In genomic region chr13:30042689-30043320, GRCm38 (mm10) we compare ENCODE assay signal across 15 mouse cellular contexts. TPM values are rescaled to one million over a fixed set of nuclear protein-coding genes. Genes with fewer than 3 reads are reported as not detected.
DNase-seq lines count a peak whose midpoint lies in the region; ATAC-seq and TF ChIP-seq lines count a peak whose summit lies in the region.
"Had no signal": no experiment of that assay in that cellular context is flagged by ENCODE, and none has a peak within 500 bp of the region (broad histone marks: within the 10 kb centered on the region; RNA-seq: fewer than 3 reads in every experiment).

No protein-coding gene starts in this region.

- no peaks in the 10 kb centered on the region for H3K27me3 ChIP-seq in heart, embryonic 15.5 days
- no peaks in the 10 kb centered on the region for H3K27me3 ChIP-seq in hindbrain, embryonic 11.5 days (ENCODE audit: control insufficient read depth, insufficient read depth, low read length)
- H3K27me3 ChIP-seq: forebrain, embryonic 13.5 days; lung, embryonic 15.5 days had no signal

- DNase-seq in heart, postnatal 4 days: no peak
- peak; percentile 64 for DNase-seq in CD4-positive, CD25-positive, alpha-beta regulatory T cell, adult 2 months (ENCODE audit: low read depth, low spot score)
- peak; percentile 9 to 23 for DNase-seq in frontal cortex, postnatal 14 days (ENCODE audit: low spot score in 2 of 2)
- DNase-seq in hindbrain, embryonic 11.5 days (ENCODE audit: low spot score): no peak
- no peak for DNase-seq in urinary bladder, postnatal 4 days (ENCODE audit: low spot score in 2 of 2)
- no peak for DNase-seq in embryo, embryonic 9.5 days (ENCODE audit: extremely low spot score)
- DNase-seq: adrenal gland, postnatal 36 days; embryo, embryonic 11 days had no signal

- H3K4me3 ChIP-seq in heart, embryonic 15.5 days: no peak overlapping the region
- H3K4me3 ChIP-seq in olfactory bulb, adult 2 months (ENCODE audit: insufficient read depth, low read depth, low read length): no peak overlapping the region
- no peak overlapping the region for H3K4me3 ChIP-seq in hindbrain, embryonic 11.5 days (ENCODE audit: low read depth, low read length)
- H3K4me3 ChIP-seq: forebrain, embryonic 13.5 days; lung, embryonic 15.5 days had no signal

- TF ChIP-seq POLR2A in olfactory bulb, adult 2 months (IDR thresholded peaks at IDR 0.05; ENCODE audit: insufficient read depth, low read depth, low read length): no peak

- no peaks in the 10 kb centered on the region for H3K9me3 ChIP-seq in heart, embryonic 15.5 days (replicated peaks)
- no peaks in the 10 kb centered on the region for H3K9me3 ChIP-seq in hindbrain, embryonic 11.5 days (ENCODE audit: control insufficient read depth, low read length)
- H3K9me3 ChIP-seq: forebrain, embryonic 13.5 days; G1E; lung, embryonic 15.5 days had no signal

- no peak for TF ChIP-seq CTCF in olfactory bulb, adult 2 months (IDR thresholded peaks at IDR 0.05; ENCODE audit: insufficient read depth, low read depth, low read length)

- H3K27ac ChIP-seq in heart, embryonic 15.5 days: no peak overlapping the region
- H3K27ac ChIP-seq in olfactory bulb, adult 2 months (ENCODE audit: insufficient read depth, low read depth, low read length): peak overlapping the region; percentile 21; the same call in 1 of the 2 replicates
- H3K27ac ChIP-seq in hindbrain, embryonic 11.5 days (ENCODE audit: low read depth, low read length): no peak overlapping the region
- H3K27ac ChIP-seq: forebrain, embryonic 13.5 days; lung, embryonic 15.5 days had no signal

- H3K4me2 ChIP-seq in heart, embryonic 15.5 days: peak overlapping the region; percentile 41
- no peak overlapping the region for H3K4me2 ChIP-seq in hindbrain, embryonic 11.5 days (replicated peaks; ENCODE audit: low read depth, low read length)
- H3K4me2 ChIP-seq: forebrain, embryonic 13.5 days; lung, embryonic 15.5 days had no signal

- no peak overlapping the region for H3K9ac ChIP-seq in heart, embryonic 15.5 days
- H3K9ac ChIP-seq in hindbrain, embryonic 11.5 days (ENCODE audit: low read depth, low read length): no peak overlapping the region
- H3K9ac ChIP-seq: forebrain, embryonic 13.5 days; lung, embryonic 15.5 days had no signal

- peaks cover 9% of the 10 kb centered on the region; the same call in 1 of the 2 replicates for H3K4me1 ChIP-seq in heart, embryonic 15.5 days (replicated peaks)
- peaks cover 3% of the 10 kb centered on the region; the same call in 1 of the 2 replicates for H3K4me1 ChIP-seq in olfactory bulb, adult 2 months (ENCODE audit: control insufficient read depth, insufficient read depth, low read length)
- no peaks in the 10 kb centered on the region for H3K4me1 ChIP-seq in hindbrain, embryonic 11.5 days (replicated peaks; ENCODE audit: control insufficient read depth, insufficient read depth, low read length)
- H3K4me1 ChIP-seq: forebrain, embryonic 13.5 days had no signal

- H3K36me3 ChIP-seq in heart, embryonic 15.5 days: no peaks in the 10 kb centered on the region
- no peaks in the 10 kb centered on the region for H3K36me3 ChIP-seq in hindbrain, embryonic 11.5 days (ENCODE audit: control insufficient read depth, insufficient read depth, low read length)
- H3K36me3 ChIP-seq: G1E; lung, embryonic 15.5 days had no signal

- no peak for ATAC-seq in heart, embryonic 15.5 days (replicated peaks; ENCODE audit: insufficient number of reproducible peaks, insufficient read depth, low FRiP score, low read depth)
- no peak for ATAC-seq in hindbrain, embryonic 11.5 days (ENCODE audit: low FRiP score)
- ATAC-seq: forebrain, embryonic 13.5 days; intestine, embryonic 16.5 days; midbrain, embryonic 16.5 days had no signal

- WGBS in heart, embryonic 15.5 days: 47% methylated on average over 15 of the region's 15 CpGs
- WGBS in olfactory bulb, adult 2 months: 49% methylated on average over 15 of the region's 15 CpGs
- WGBS in hindbrain, embryonic 11.5 days: 82% methylated on average over 15 of the region's 15 CpGs

RNA-seq across cellular contexts. Expression of gene E2f3, which starts 56.9 kb away (rescaled TPM):
- 6.9 and 8.0 TPM in 2 replicates for polyA plus RNA-seq in heart, embryonic 15.5 days (2015; fragmentation: Nextera tagmentation; extraction: Ambion mirVana)
- total RNA-seq in heart, postnatal 4 days (2021): 10 to 100 TPM; 15.9 to 18.4 TPM
- polyA plus RNA-seq in olfactory bulb, adult 2 months (2012; ENCODE audit: insufficient read depth, insufficient read length, low replicate concordance, missing spikeins): not detected in 2 replicates
- 13.0 and 13.3 TPM in 2 replicates for polyA plus RNA-seq in hindbrain, embryonic 11.5 days (2014; fragmentation: Nextera tagmentation; extraction: Ambion mirVana)

Comparison
In these comparisons a context has a peak if more than half of its experiments do, and no peak if none do; other contexts are left out.
1. DNase-seq: peak in CD4-positive, CD25-positive, alpha-beta regulatory T cell, adult 2 months (single experiment) and frontal cortex, postnatal 14 days (2 of 2); none in heart, postnatal 4 days (single experiment), hindbrain, embryonic 11.5 days (single experiment), urinary bladder, postnatal 4 days (0 of 2) and embryo, embryonic 9.5 days (single experiment).